Mouse (Mus musculus) CH12.LX (cell line): ENCODE results near the gene Adamtsl1. TPM values are rescaled to one million over a fixed set of nuclear protein-coding genes. Genes with fewer than 3 reads are reported as not detected.

Experiments
- DNase-seq: peaks from one replicate; pipeline ENCODE4 v3.0.0-alpha.2; 2013; ENCODE audit errors: extremely low read depth
- H3K27ac ChIP-seq: 2 replicates; pipeline ENCODE4 v1.5.1; 2012; ENCODE audit warnings: low read depth, mild to moderate bottlenecking, control low read depth, moderate library complexity; ENCODE audit not compliant: insufficient read depth
- H3K27me3 ChIP-seq: replicated peaks from 2 replicates; pipeline ENCODE3; 2012; ENCODE audit warnings: inconsistent platforms
- H3K36me3 ChIP-seq, 2 experiments: replicated peaks in 1 of 2; 2 replicates each; pipeline versions ENCODE3 to v1.6.1; 2012; ENCODE audit warnings: inconsistent platforms in 1 of 2, low read length in 1 of 2, mild to moderate bottlenecking in 1 of 2, mixed read lengths in 1 of 2, moderate library complexity in 1 of 2; ENCODE audit not compliant: control insufficient read depth in 1 of 2, insufficient read depth in 1 of 2
- H3K4me1 ChIP-seq, 2 experiments: 2 replicates each; pipeline ENCODE4 v1.6.1; 2012; ENCODE audit warnings: inconsistent platforms in 1 of 2, moderate library complexity in 1 of 2; ENCODE audit not compliant: insufficient read depth in 2 of 2, control insufficient read depth in 1 of 2
- H3K4me2 ChIP-seq: 2 replicates; pipeline ENCODE4 v1.6.1; 2012; ENCODE audit warnings: low read depth, mild to moderate bottlenecking, control low read depth; ENCODE audit not compliant: poor library complexity, insufficient read depth, severe bottlenecking
- H3K4me3 ChIP-seq, 3 experiments: fragments of 150-350 bp in 1 of 3; sonication (generic) in 1 of 3; replicated peaks in 1 of 3; 2 replicates each; pipeline versions ENCODE3 to v1.5.1; 2011 to 2012; ENCODE audit warnings: low read depth in 2 of 3, low read length in 2 of 3, mild to moderate bottlenecking in 2 of 3, moderate library complexity in 2 of 3, control low read depth in 1 of 3, improper control_type of control experiment in 1 of 3, inconsistent platforms in 1 of 3, mixed read lengths in 1 of 3; ENCODE audit not compliant: poor library complexity in 1 of 3
- H3K79me2 ChIP-seq: replicated peaks from 2 replicates; pipeline ENCODE4 v1.6.1; 2012; ENCODE audit warnings: mild to moderate bottlenecking, moderate library complexity; ENCODE audit not compliant: control insufficient read depth, poor library complexity, insufficient read depth, severe bottlenecking; ENCODE audit errors: extremely low read depth
- H3K9ac ChIP-seq: 2 replicates; pipeline ENCODE4 v1.6.1; 2012; ENCODE audit warnings: low read depth, mild to moderate bottlenecking, control low read depth, moderate library complexity; ENCODE audit not compliant: insufficient read depth
- H3K9me3 ChIP-seq: replicated peaks from 2 replicates; pipeline ENCODE3; 2012; ENCODE audit warnings: low read length, inconsistent platforms, mixed read lengths
- CTCF ChIP-seq, 2 experiments: IDR thresholded peaks in 1 of 2; conservative IDR thresholded peaks in 1 of 2; 2 replicates each; pipeline ENCODE4 v1.5.1; 2011 to 2012; ENCODE audit warnings: low read depth in 2 of 2, low read length in 2 of 2, improper control_type of control experiment in 1 of 2, inconsistent platforms in 1 of 2, mild to moderate bottlenecking in 1 of 2, moderate library complexity in 1 of 2
- ELF1 ChIP-seq: IDR thresholded peaks from 2 replicates; pipeline ENCODE4 v1.6.1; 2014; ENCODE audit warnings: low read depth, mild to moderate bottlenecking, inconsistent platforms, low read length, improper control_type of control experiment
- EP300 ChIP-seq: IDR thresholded peaks from 2 replicates; pipeline ENCODE4 v1.6.1; 2011; ENCODE audit warnings: low read length, improper control_type of control experiment
- HCFC1 ChIP-seq: IDR thresholded peaks from 2 replicates; pipeline ENCODE4 v1.6.1; 2012; ENCODE audit warnings: low read depth, mild to moderate bottlenecking, inconsistent platforms, low read length, improper control_type of control experiment
- JUND ChIP-seq: conservative IDR thresholded peaks from 2 replicates; pipeline ENCODE4 v1.6.1; 2011; ENCODE audit warnings: low read depth, low read length, improper control_type of control experiment
- MAFK ChIP-seq: IDR thresholded peaks from 2 replicates; pipeline ENCODE4 v1.6.1; 2011; ENCODE audit warnings: low read length, improper control_type of control experiment; ENCODE audit not compliant: insufficient replicate concordance
- MAX ChIP-seq: IDR thresholded peaks from 2 replicates; pipeline ENCODE4 v1.6.1; 2011; ENCODE audit warnings: low read length, improper control_type of control experiment
- MAZ ChIP-seq: IDR thresholded peaks from 2 replicates; pipeline ENCODE4 v1.6.1; 2012; ENCODE audit warnings: low read depth, mild to moderate bottlenecking, inconsistent platforms, low read length, improper control_type of control experiment, moderate library complexity
- MEF2A ChIP-seq: IDR thresholded peaks from 2 replicates; pipeline ENCODE4 v1.6.1; 2014; ENCODE audit warnings: low read depth, mild to moderate bottlenecking, inconsistent platforms, low read length, improper control_type of control experiment, borderline replicate concordance
- MXI1 ChIP-seq: IDR thresholded peaks from 2 replicates; pipeline ENCODE4 v1.6.1; 2011; ENCODE audit warnings: mild to moderate bottlenecking, low read depth, low read length, improper control_type of control experiment
- NELFE ChIP-seq: IDR thresholded peaks from 2 replicates; pipeline ENCODE4 v1.6.1; 2011; ENCODE audit warnings: low read depth, low read length, improper control_type of control experiment
- NRF1 ChIP-seq: IDR thresholded peaks from 2 replicates; pipeline ENCODE4 v1.6.1; 2014; ENCODE audit warnings: low read depth, mild to moderate bottlenecking, inconsistent platforms, low read length, improper control_type of control experiment, moderate library complexity
- PAX5 ChIP-seq: IDR thresholded peaks from 2 replicates; pipeline ENCODE4 v1.6.1; 2012; ENCODE audit warnings: low read length, inconsistent platforms, mixed read lengths
- POLR2A ChIP-seq: IDR thresholded peaks from 2 replicates; pipeline ENCODE4 v1.6.1; 2011; ENCODE audit warnings: low read depth, mild to moderate bottlenecking, improper control_type of control experiment, low read length
- SMC3 ChIP-seq: IDR thresholded peaks from 2 replicates; pipeline ENCODE4 v1.6.1; 2011; ENCODE audit warnings: low read depth, low read length, improper control_type of control experiment
- TBP ChIP-seq: conservative IDR thresholded peaks from 2 replicates; pipeline ENCODE4 v1.6.1; 2011; ENCODE audit warnings: low read depth, low read length, improper control_type of control experiment
- TCF12 ChIP-seq: IDR thresholded peaks from 2 replicates; pipeline ENCODE4 v1.6.1; 2014; ENCODE audit warnings: low read depth, mild to moderate bottlenecking, inconsistent platforms, low read length, improper control_type of control experiment
- UBTF ChIP-seq: IDR thresholded peaks from 2 replicates; pipeline ENCODE4 v1.6.1; 2012; ENCODE audit warnings: low read depth, mild to moderate bottlenecking, inconsistent platforms, low read length, improper control_type of control experiment, moderate library complexity
- USF2 ChIP-seq: conservative IDR thresholded peaks from 2 replicates; pipeline ENCODE4 v1.6.1; 2011; ENCODE audit warnings: low read depth, low read length, improper control_type of control experiment
- ZC3H11A ChIP-seq: IDR thresholded peaks from 2 replicates; pipeline ENCODE4 v1.6.1; 2012; ENCODE audit warnings: low read depth, mild to moderate bottlenecking, inconsistent platforms, low read length, improper control_type of control experiment
- ZNF384 ChIP-seq: IDR thresholded peaks from 2 replicates; pipeline ENCODE4 v1.6.1; 2012; ENCODE audit warnings: low read depth, low read length, improper control_type of control experiment, inconsistent platforms
- dilution Hi-C: fragments of 300-500 bp; cut with MboI; formaldehyde crosslinking; loops from 2 replicates; pipeline ENCODE4 v1.14.3; 2020; ENCODE audit warnings: low sequenced_read_pairs; ENCODE audit not compliant: extremely low pct_unique_long_range_greater_than_20kb, extremely low pct_ligation_motif_present
- in situ Hi-C: fragments of 300-500 bp; cut with MboI; formaldehyde crosslinking; loops from 3 replicates; pipeline ENCODE4 v1.14.3; 2019; ENCODE audit warnings: low sequenced_read_pairs, low pct_ligation_motif_present, low pct_unique_long_range_greater_than_20kb, mixed read lengths
- polyA plus RNA-seq: library from polyadenylated mRNA; unstranded; fragments of >175 nt; gene quantifications from 2 replicates; pipeline ENCODE4 v1.2.1, GENCODE M21; 2012; ENCODE audit warnings: low read depth; ENCODE audit not compliant: insufficient read length
- total RNA-seq, 2 experiments: library from RNA; depleted of rRNA; stranded (reverse); fragments of 300-350 nt in 1 of 2; fragments of >200 nt in 1 of 2; gene quantifications; 2 replicates each; pipeline ENCODE4 v1.2.3; 2012 to 2014

Adamtsl1 gene
- total and polyA plus RNA-seq, 3 experiments, result not detected

- Histone ChIP-seq H3K9ac (no peak overlapping the region), H3K4me2 (no peak overlapping the region), H3K4me3 (no peak overlapping the region), H3K27me3 (no peaks in the 10 kb centered on the region), H3K36me3 (no peaks in the 10 kb centered on the region), H3K79me2 (no peaks in the 10 kb centered on the region), H3K4me1 (no peaks in the 10 kb centered on the region), H3K27ac (no peak overlapping the region), H3K9me3 (peaks cover 52% of the 10 kb centered on the region)
- dilution Hi-C loops, result no loop called here
- TF ChIP-seq NRF1, result no peak
- no peak for TF ChIP-seq MXI1
- TF ChIP-seq NELFE, result no peak
- TF ChIP-seq HCFC1, result no peak
- DNase-seq, result no peak
- in situ Hi-C loops, result no loop called here
Observed at GRCm38 (mm10) chr4:85955387-85955786, 441.4 kb downstream of the Adamtsl1 start.

GRCm38 (mm10) chr4:85957266-85957665 is 443.3 kb downstream of the Adamtsl1 start:
- in situ Hi-C loops, result no loop called here
- H3K9me3 ChIP-seq, result peaks cover 48% of the 10 kb centered on the region
- dilution Hi-C loops, result no loop called here
- no peak overlapping the region for H3K4me2 ChIP-seq
- no peak overlapping the region for H3K4me3 ChIP-seq
- no peak overlapping the region for H3K9ac ChIP-seq
- no peak for DNase-seq
- H3K27me3 ChIP-seq, result no peaks in the 10 kb centered on the region
- TF ChIP-seq TCF12 (no peak), USF2 (no peak), SMC3 (no peak), EP300 (no peak), POLR2A (no peak), PAX5 (no peak), ZNF384 (no peak), ELF1 (no peak), CTCF (conservative IDR thresholded peaks at IDR 0.05 in 1 of 2, IDR thresholded peaks at IDR 0.05 in 1 of 2; ENCODE audit: low read depth in 2 of 2, low read length in 2 of 2) (no peak), UBTF (no peak), JUND (no peak), MAZ (no peak), MAFK (no peak), MAX (no peak), TBP (no peak), HCFC1 (no peak), ZC3H11A (no peak), MXI1 (no peak), MEF2A (no peak)
- TF ChIP-seq, all 38 proteins: peak for 0
- Histone ChIP-seq H3K79me2 (no peaks in the 10 kb centered on the region), H3K36me3 (no peaks in the 10 kb centered on the region), H3K27ac (no peak overlapping the region), H3K4me1 (no peaks in the 10 kb centered on the region)
